Mouse (Mus musculus) brain, embryonic 18.5 days (tissue): ENCODE data around the gene Cmtm8.
A peak's percentile ranks its signal among the peaks of the same experiment; 100 is the strongest.

Experiments used
- DNase-seq: peaks from one replicate; pipeline ENCODE4 v3.0.0-alpha.2; 2012; ENCODE audit warnings: low read depth, low spot score

The Cmtm8 gene

DNA sequence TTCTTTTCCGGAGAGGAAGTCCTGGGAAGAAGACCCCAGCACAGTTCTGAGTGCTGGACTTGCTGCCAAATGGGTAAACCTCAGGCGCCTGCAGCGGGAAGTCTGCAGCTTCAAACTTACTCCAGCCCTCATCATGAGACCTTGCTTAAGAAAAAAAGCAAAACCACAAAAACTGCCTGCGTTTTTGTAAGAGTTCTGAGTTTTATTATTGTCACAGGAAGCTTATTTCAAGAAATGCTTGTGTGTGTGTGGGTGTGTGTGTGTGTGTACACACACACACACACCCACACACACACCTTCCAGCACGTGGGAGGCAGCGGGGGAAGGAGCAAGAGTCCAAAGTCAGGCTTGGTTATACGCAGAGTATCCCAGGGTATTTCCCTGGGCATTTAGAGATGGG lies 85.7 kb downstream of the Cmtm8 start:
- no peak for DNase-seq

DNA sequence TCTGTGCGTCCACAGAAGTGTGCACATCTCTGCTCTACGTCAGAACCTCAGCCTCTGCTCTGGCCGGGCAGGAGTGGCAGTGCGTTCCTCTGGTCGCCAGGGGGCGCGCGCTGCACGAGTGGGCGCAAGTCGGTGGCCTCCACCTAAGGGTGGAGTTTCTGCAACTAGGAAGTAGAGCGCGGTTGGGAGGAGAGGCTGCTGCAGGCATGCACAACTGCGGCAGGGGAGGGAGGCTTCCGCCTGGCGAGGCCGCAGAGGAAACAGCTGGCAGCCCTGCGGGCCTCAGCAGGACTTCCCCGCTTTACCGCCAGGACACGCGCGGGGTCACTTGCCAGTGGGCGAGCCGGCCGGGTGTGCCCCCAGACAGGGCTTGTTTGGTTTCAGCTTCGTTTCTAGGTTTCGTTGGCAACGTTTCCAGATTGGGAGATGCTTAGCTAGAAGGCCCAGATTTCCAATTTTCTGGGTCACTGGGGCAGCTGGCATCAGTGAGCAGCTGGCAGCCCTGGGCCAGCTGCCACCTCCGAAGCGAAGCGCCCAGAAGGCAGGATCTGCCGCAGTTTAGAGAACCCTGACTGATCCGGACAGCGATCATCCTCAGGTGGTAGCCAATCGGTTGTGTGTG lies 91.0 kb downstream of the Cmtm8 start:
- peak; percentile 46 for DNase-seq

DNA sequence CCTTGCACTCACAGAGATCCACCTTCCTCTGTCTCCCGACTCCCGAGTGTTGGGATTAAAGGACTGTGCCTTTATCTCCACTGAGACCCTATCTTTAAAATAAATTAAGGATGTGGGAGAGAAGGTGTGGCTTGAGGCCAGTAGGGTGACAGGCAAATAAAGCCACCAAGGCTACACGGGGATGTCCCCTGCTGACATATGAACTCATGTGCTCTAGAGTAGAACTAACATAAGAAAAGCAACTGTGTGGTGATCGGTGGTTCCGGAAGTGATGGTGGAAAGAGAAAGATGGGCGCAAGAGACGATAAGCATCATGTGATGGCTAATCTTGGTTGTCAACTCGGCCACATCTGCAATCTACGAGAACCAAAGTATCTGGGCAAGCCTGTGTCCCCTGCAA lies 91.6 kb downstream of the Cmtm8 start:
- no peak for DNase-seq

DNA sequence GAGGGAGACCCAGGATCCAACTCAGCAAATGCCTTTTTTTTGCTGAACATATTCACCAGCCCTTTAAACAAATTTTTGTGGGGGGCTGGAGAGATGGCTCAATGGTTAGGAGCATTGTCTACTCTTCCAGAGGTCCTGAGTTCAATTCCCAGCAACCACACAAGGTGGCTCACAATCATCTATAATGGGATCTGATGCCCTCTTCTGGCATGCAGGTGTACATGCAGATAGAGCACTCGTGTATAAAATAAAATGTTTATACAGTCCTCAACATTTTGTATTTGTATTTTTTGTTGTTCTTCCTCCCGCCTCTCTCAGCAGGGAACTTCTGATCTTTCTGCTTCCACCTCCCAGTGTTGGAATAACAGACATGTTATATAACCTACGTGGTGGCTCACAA lies 92.4 kb downstream of the Cmtm8 start:
- no peak for DNase-seq

DNA sequence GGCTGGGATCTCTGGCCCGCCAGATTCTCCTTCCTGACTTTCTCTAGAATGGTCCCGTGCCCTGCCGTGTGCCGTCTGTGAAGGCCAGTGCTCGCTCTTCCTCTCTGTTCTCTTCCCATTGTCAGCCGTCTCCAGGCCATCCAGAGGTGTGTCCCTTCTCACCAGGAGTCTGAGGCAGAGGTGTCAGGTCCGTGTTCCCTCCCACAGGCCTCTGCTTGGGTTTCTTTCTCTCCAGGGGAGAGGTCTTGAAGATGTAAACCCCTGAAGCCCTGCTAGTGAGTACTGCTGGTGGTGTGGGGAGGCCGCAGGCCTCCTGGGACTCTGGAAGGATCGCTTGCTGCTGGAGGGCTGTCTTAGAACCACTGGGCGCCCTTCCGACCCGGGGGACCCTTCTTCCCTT lies 96.5 kb downstream of the Cmtm8 start:
- no peak for DNase-seq

DNA sequence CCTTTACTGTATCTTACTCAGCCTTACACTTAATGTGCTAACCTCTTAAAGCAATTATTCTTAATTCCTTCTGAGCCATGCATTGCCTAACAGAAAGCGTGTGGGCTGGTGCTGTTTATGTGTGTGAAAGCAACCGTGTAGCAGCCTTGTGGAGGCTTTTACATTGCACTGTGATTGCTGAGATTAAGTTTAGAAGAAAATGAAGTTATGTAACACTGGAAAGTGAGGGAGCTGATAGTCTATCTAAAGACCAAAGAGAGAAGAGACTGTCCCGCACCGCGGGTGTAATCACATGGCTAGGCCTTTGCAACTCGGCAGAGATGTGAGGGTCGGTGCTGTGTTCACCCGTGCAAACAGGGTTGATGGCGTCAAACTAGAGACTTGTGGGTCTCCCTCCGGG lies 96.9 kb downstream of the Cmtm8 start:
- no peak for DNase-seq

DNA sequence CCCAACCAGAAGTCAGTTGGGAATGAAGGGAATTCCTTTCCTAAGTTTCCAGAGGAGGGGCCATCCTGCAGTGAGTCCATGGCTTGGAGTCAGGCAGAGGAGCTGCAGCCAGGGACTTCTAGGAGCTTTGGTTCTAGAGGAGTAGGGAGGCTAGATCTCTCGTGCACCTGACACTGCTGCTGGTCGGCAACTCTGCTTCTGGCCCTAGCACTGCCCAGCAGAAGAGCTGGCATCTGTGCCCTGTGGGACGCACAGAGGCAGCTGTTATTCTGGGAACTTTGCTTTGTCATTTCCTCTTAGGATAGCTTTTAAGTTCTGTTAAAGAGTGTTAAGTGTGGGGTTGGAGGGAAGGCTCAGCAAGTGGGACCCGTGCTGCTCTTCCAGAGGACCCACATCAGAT lies 98.3 kb downstream of the Cmtm8 start:
- no peak for DNase-seq

DNA sequence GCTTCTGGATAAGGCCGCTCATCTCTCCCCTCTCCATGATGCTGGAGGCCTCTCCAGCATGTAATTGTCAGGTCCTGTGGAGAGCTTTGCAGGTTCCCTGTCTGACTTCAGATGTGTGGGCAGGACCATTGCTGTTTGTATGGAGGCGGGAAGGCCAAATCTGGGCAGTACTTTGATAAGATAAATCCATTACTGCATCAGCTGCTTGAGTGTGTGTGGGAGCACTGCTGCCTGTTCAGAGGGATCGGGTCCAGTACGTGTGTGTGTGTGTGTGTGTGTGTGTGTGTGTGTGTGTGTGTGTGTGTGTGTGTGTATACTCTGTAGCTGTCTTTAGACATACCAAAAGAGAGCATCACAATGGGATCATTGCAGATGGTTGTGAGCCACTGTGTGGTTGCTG lies 98.8 kb downstream of the Cmtm8 start:
- DNase-seq, result no peak

DNA sequence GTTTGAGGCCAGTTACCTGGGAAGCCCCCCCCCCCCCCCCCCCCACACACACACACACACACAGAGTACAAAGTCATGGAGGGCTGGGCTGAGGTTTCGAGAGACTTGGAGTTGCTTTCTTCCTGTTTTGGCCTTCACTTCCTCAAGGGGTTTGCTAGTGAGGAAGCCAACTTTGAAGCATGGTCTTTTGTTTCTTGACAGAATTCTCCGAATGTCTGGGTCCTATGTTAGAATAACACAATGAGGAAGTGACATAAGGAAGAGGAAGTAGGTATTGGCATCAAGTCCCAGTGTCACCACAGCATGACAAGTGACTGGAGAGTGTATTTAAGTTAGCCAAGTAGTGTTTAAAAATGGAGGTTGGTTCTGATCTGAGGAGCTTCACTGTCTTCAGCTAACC lies 101.2 kb downstream of the Cmtm8 start:
- no peak for DNase-seq

DNA sequence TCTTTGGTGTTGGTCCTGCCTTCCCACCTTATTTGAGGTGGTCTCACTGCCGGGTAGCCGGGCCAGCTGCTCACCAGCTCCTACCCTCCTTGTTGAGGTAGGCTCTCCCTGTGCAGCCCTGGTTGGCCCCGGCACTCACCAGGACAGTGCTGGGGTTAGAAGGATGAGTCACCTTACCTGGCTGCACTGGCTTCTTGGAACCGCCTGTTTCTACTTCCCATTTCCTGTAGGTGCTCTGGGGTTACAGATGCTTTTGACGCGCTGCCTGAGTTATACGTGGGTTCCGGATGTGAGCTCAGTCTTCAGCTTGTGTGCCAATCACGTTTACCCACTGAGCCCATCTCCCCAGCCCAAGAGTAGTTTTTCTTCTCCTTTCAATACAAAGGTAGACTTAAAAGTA lies 103.6 kb downstream of the Cmtm8 start:
- no peak for DNase-seq
